Mouse (Mus musculus) embryonic facial prominence, embryonic 15.5 days (tissue): Measurements from ENCODE around the gene Lrrc74b. TPM values are rescaled to one million over a fixed set of nuclear protein-coding genes. Genes with fewer than 3 reads are reported as not detected.

ENCODE experiments used
- polyA plus RNA-seq: library from polyadenylated mRNA; unstranded; fragments of >200 nt; fragmentation: Nextera tagmentation; extraction: Ambion mirVana; gene quantifications from 2 replicates; pipeline ENCODE4 v1.2.1, GENCODE M21; 2015

The Lrrc74b gene
- polyA plus RNA-seq, 1 experiment from 2014 or later = 7.8 TPM

Other genes starting within 250 kb of the Lrrc74b start
- gene Serpind1, start 229.9 kb downstream of the Lrrc74b start, polyA plus RNA-seq = 0.31 and 0.59 TPM in 2 replicates
- gene Snap29, start 155.3 kb downstream of the Lrrc74b start, polyA plus RNA-seq = 17.0 and 17.9 TPM in 2 replicates
- 29.4 and 29.5 TPM in 2 replicates for gene Pi4ka, start 154.9 kb downstream of the Lrrc74b start, polyA plus RNA-seq
- 73.1 and 74.1 TPM in 2 replicates for gene Crkl, start 109.3 kb downstream of the Lrrc74b start, polyA plus RNA-seq
- 2.1 and 4.3 TPM in 2 replicates for gene Aifm3, start 71.6 kb downstream of the Lrrc74b start, polyA plus RNA-seq
- 89.9 and 91.4 TPM in 2 replicates for gene Lztr1, start 52.6 kb downstream of the Lrrc74b start, polyA plus RNA-seq
- 65.4 and 69.5 TPM in 2 replicates for gene Thap7, start 30.1 kb downstream of the Lrrc74b start, polyA plus RNA-seq
- gene P2rx6, start 638 bp upstream of the Lrrc74b start, polyA plus RNA-seq = 0.70 and 0.99 TPM in 2 replicates
- gene Slc7a4, start 22.0 kb upstream of the Lrrc74b start, polyA plus RNA-seq = 8.6 and 9.4 TPM in 2 replicates
- gene Smpd4, start 58.1 kb upstream of the Lrrc74b start, polyA plus RNA-seq = 28.1 and 32.5 TPM in 2 replicates
- 15.4 and 15.9 TPM in 2 replicates for gene Ccdc74a, start 85.2 kb upstream of the Lrrc74b start, polyA plus RNA-seq
- 45.9 and 54.6 TPM in 2 replicates for gene Med15, start 171.6 kb upstream of the Lrrc74b start, polyA plus RNA-seq
- 91.5 and 93.4 TPM in 2 replicates for gene Klhl22, start 198.4 kb upstream of the Lrrc74b start, polyA plus RNA-seq
- gene Scarf2, start 236.0 kb upstream of the Lrrc74b start, polyA plus RNA-seq = 40.7 and 43.4 TPM in 2 replicates